In genomic region chr4:137164429-137164828, GRCm38 (mm10) we compare ENCODE assay signal across 8 mouse cellular contexts.
DNase-seq lines count a peak whose midpoint lies in the region; ATAC-seq and TF ChIP-seq lines count a peak whose summit lies in the region.

No protein-coding gene starts in this region.

- peak; percentile 61 to 86; a peak in 3 of 4 replicates for TF ChIP-seq CTCF in CH12.LX (conservative IDR thresholded peaks at IDR 0.05 in 1 of 2, IDR thresholded peaks at IDR 0.05 in 1 of 2; ENCODE audit: low read depth in 2 of 2, low read length in 2 of 2)
- TF ChIP-seq CTCF in heart, postnatal 0 days (IDR thresholded peaks at IDR 0.05; ENCODE audit: low read depth): peak; percentile 77

- no peak for TF ChIP-seq EP300 in CH12.LX (IDR thresholded peaks at IDR 0.05; ENCODE audit: low read length)
- TF ChIP-seq EP300 in heart, postnatal 0 days (IDR thresholded peaks at IDR 0.05; ENCODE audit: low read depth): no peak

- H3K4me3 ChIP-seq in CH12.LX (replicated peaks in 1 of 3; ENCODE audit: low read depth in 2 of 3, low read length in 2 of 3, poor library complexity in 1 of 3): no peak overlapping the region
- peak overlapping the region; percentile 21; the same call in 1 of the 2 replicates for H3K4me3 ChIP-seq in forebrain, embryonic 13.5 days
- H3K4me3 ChIP-seq in heart, postnatal 0 days (ENCODE audit: low read depth, low read length): no peak overlapping the region
- H3K4me3 ChIP-seq in liver, embryonic 16.5 days (ENCODE audit: low read depth, low read length): peak overlapping the region; percentile 3; the same call in 1 of the 2 replicates
- peak overlapping the region; percentile 22 for H3K4me3 ChIP-seq in neural tube, embryonic 15.5 days (replicated peaks)

- ATAC-seq in forebrain, embryonic 13.5 days: peak; percentile 21; the same call in 1 of the 2 replicates
- no peak for ATAC-seq in heart, postnatal 0 days (ENCODE audit: insufficient read depth, low read depth)
- peak; percentile 32; the same call in 1 of the 2 replicates for ATAC-seq in liver, embryonic 16.5 days (ENCODE audit: low read depth)
- peak; percentile 69 for ATAC-seq in neural tube, embryonic 15.5 days (ENCODE audit: low FRiP score)

- no peaks in the 10 kb centered on the region for H3K4me1 ChIP-seq in CH12.LX (ENCODE audit: control insufficient read depth in 1 of 2, insufficient read depth in 2 of 2)
- H3K4me1 ChIP-seq in forebrain, embryonic 13.5 days: peaks cover 8% of the 10 kb centered on the region; the same call in 1 of the 2 replicates
- no peaks in the 10 kb centered on the region for H3K4me1 ChIP-seq in heart, postnatal 0 days (ENCODE audit: control insufficient read depth, insufficient read depth)
- no peaks in the 10 kb centered on the region for H3K4me1 ChIP-seq in liver, embryonic 16.5 days (ENCODE audit: control insufficient read depth, low read depth, low read length)
- H3K4me1 ChIP-seq in neural tube, embryonic 15.5 days: peaks cover 9% of the 10 kb centered on the region

- H3K9ac ChIP-seq in CH12.LX (ENCODE audit: insufficient read depth, low read depth): no peak overlapping the region
- 0 out of 2 replicates have a peak overlapping the region, but pooled peaks have one; percentile 38 for H3K9ac ChIP-seq in forebrain, embryonic 13.5 days
- H3K9ac ChIP-seq in heart, postnatal 0 days (replicated peaks; ENCODE audit: low read depth, low read length): no peak overlapping the region
- H3K9ac ChIP-seq in liver, embryonic 16.5 days (ENCODE audit: low read depth, low read length): no peak overlapping the region
- H3K9ac ChIP-seq in neural tube, embryonic 15.5 days (replicated peaks): no peak overlapping the region

- dilution Hi-C loops in CH12.LX (cut with MboI; ENCODE audit: extremely low pct_ligation_motif_present, extremely low pct_unique_long_range_greater_than_20kb, low sequenced_read_pairs): no loop called here

- DNase-seq in CH12.LX (ENCODE audit: extremely low read depth): peak; percentile 53
- DNase-seq in c-Kit-positive CD71-positive TER-119-positive erythroid progenitor cells, embryonic 14.5 days (ENCODE audit: low spot score): peak; percentile 52
- DNase-seq in heart, postnatal 0 days (ENCODE audit: low spot score): peak; percentile 28
- DNase-seq in kidney, postnatal 4 days: peak; percentile 89 to 91
- DNase-seq in testis, postnatal 10 days (ENCODE audit: low spot score): peak; percentile 88

- 3% methylated on average over 12 of the region's 12 CpGs for WGBS in forebrain, embryonic 13.5 days
- 4% methylated on average over 12 of the region's 12 CpGs for WGBS in heart, postnatal 0 days
- WGBS in liver, embryonic 16.5 days (ENCODE audit: insufficient replicate concordance): 3% methylated on average over 12 of the region's 12 CpGs
- WGBS in neural tube, embryonic 15.5 days: 4% methylated on average over 12 of the region's 12 CpGs

- H3K4me2 ChIP-seq in CH12.LX (ENCODE audit: insufficient read depth, low read depth, poor library complexity, severe bottlenecking): peak overlapping the region; percentile 74
- H3K4me2 ChIP-seq in forebrain, embryonic 13.5 days: peak overlapping the region; percentile 54
- H3K4me2 ChIP-seq in heart, postnatal 0 days (ENCODE audit: low read depth, low read length): peak overlapping the region; percentile 46
- peak overlapping the region; percentile 30; the same call in 1 of the 2 replicates for H3K4me2 ChIP-seq in liver, embryonic 16.5 days (ENCODE audit: low read depth, low read length)
- H3K4me2 ChIP-seq in neural tube, embryonic 15.5 days: peak overlapping the region; percentile 51

- TF ChIP-seq RAD21 in CH12.LX (IDR thresholded peaks at IDR 0.05; ENCODE audit: low read depth, low read length): peak; percentile 68

- in situ Hi-C loops in CH12.LX (cut with MboI; ENCODE audit: low pct_ligation_motif_present, low pct_unique_long_range_greater_than_20kb, low sequenced_read_pairs): no loop called here

- no peaks in the 10 kb centered on the region for H3K79me2 ChIP-seq in CH12.LX (replicated peaks; ENCODE audit: control insufficient read depth, extremely low read depth, insufficient read depth, poor library complexity, severe bottlenecking)

- no peak for TF ChIP-seq POLR2A in CH12.LX (IDR thresholded peaks at IDR 0.05; ENCODE audit: low read depth, low read length)

- no peak overlapping the region for H3K27ac ChIP-seq in CH12.LX (ENCODE audit: insufficient read depth, low read depth)
- no peak overlapping the region for H3K27ac ChIP-seq in forebrain, embryonic 13.5 days
- no peak overlapping the region for H3K27ac ChIP-seq in heart, postnatal 0 days (ENCODE audit: low read depth)
- H3K27ac ChIP-seq in liver, embryonic 16.5 days (ENCODE audit: low read length): no peak overlapping the region
- no peak overlapping the region for H3K27ac ChIP-seq in neural tube, embryonic 15.5 days (replicated peaks)

- no peaks in the 10 kb centered on the region for H3K36me3 ChIP-seq in CH12.LX (replicated peaks in 1 of 2; ENCODE audit: control insufficient read depth in 1 of 2, insufficient read depth in 1 of 2, low read length in 1 of 2)
- no peaks in the 10 kb centered on the region for H3K36me3 ChIP-seq in forebrain, embryonic 13.5 days (ENCODE audit: poor library complexity, severe bottlenecking)
- no peaks in the 10 kb centered on the region for H3K36me3 ChIP-seq in heart, postnatal 0 days (replicated peaks; ENCODE audit: control insufficient read depth, insufficient read depth, low read length)
- no peaks in the 10 kb centered on the region for H3K36me3 ChIP-seq in liver, embryonic 16.5 days (ENCODE audit: control insufficient read depth, insufficient read depth)
- no peaks in the 10 kb centered on the region for H3K36me3 ChIP-seq in neural tube, embryonic 15.5 days

- H3K9me3 ChIP-seq in CH12.LX (replicated peaks; ENCODE audit: low read length): peaks cover 5% of the 10 kb centered on the region
- H3K9me3 ChIP-seq in forebrain, embryonic 13.5 days (replicated peaks): no peaks in the 10 kb centered on the region
- H3K9me3 ChIP-seq in heart, postnatal 0 days (replicated peaks; ENCODE audit: control insufficient read depth, low read length): no peaks in the 10 kb centered on the region
- H3K9me3 ChIP-seq in liver, embryonic 16.5 days (replicated peaks; ENCODE audit: control insufficient read depth, low read length): no peaks in the 10 kb centered on the region
- no peaks in the 10 kb centered on the region for H3K9me3 ChIP-seq in neural tube, embryonic 15.5 days (replicated peaks)

- H3K27me3 ChIP-seq in CH12.LX (replicated peaks): peaks cover 90% of the 10 kb centered on the region
- H3K27me3 ChIP-seq in forebrain, embryonic 13.5 days: peaks cover 29% of the 10 kb centered on the region
- peaks cover 26% of the 10 kb centered on the region for H3K27me3 ChIP-seq in heart, postnatal 0 days (ENCODE audit: control insufficient read depth, insufficient read depth, low read length)
- peaks cover 24% of the 10 kb centered on the region for H3K27me3 ChIP-seq in liver, embryonic 16.5 days (ENCODE audit: control insufficient read depth, insufficient read depth, low read depth, low read length)
- peaks cover 11% of the 10 kb centered on the region; the same call in 1 of the 2 replicates for H3K27me3 ChIP-seq in neural tube, embryonic 15.5 days (replicated peaks)

TF ChIP-seq in CH12.LX, 34 proteins besides CTCF, POLR2A, EP300 and RAD21:
- TF ChIP-seq MXI1 (IDR thresholded peaks at IDR 0.05; ENCODE audit: low read depth, low read length): no peak
- TF ChIP-seq TCF12 (IDR thresholded peaks at IDR 0.05; ENCODE audit: low read depth, low read length): no peak
- 0 out of 2 replicates have a peak, but pooled peaks have one; percentile 25 for TF ChIP-seq NRF1 (IDR thresholded peaks at IDR 0.05; ENCODE audit: low read depth, low read length)
- TF ChIP-seq PAX5 (IDR thresholded peaks at IDR 0.05; ENCODE audit: low read length): no peak
- TF ChIP-seq SMC3 (IDR thresholded peaks at IDR 0.05; ENCODE audit: low read depth, low read length): peak; percentile 60
- no peak for TF ChIP-seq MAFK (IDR thresholded peaks at IDR 0.05; ENCODE audit: insufficient replicate concordance, low read length)
- TF ChIP-seq ZNF384 (IDR thresholded peaks at IDR 0.05; ENCODE audit: low read depth, low read length): no peak
- peak; percentile 27; the same call in 1 of the 2 replicates for TF ChIP-seq ELF1 (IDR thresholded peaks at IDR 0.05; ENCODE audit: low read depth, low read length)
- TF ChIP-seq ZKSCAN1 (IDR thresholded peaks at IDR 0.05; ENCODE audit: borderline replicate concordance, low read depth, low read length): no peak
- no peak for TF ChIP-seq ZC3H11A (IDR thresholded peaks at IDR 0.05; ENCODE audit: low read depth, low read length)

Comparison
In these comparisons a context has a peak if more than half of its experiments do, and no peak if none do; other contexts are left out.
1. DNase-seq: peak in every context shown above with its lines; median percentile 90 in kidney, postnatal 4 days; 88 in testis, postnatal 10 days; 53 in CH12.LX; 52 in c-Kit-positive CD71-positive TER-119-positive erythroid progenitor cells, embryonic 14.5 days; 28 in heart, postnatal 0 days.
2. H3K4me3 ChIP-seq: peak in forebrain, embryonic 13.5 days (single experiment), liver, embryonic 16.5 days (single experiment) and neural tube, embryonic 15.5 days (single experiment); none in CH12.LX (0 of 3) and heart, postnatal 0 days (single experiment).
3. Peak in every context shown above with its lines, with median percentiles within 50 percentile points of each other: H3K4me2 ChIP-seq.